Mouse (Mus musculus): ENCODE results near the gene Dcp1a.

The Dcp1a gene

GRCm38 (mm10) chr14:30479361-30479948 is at the start of gene Dcp1a:
TSS of gene Dcp1a (plus strand) at chr14:30479535.
- DNase-seq (ENCODE audit: low spot score) = peak; percentile 96

DNA sequence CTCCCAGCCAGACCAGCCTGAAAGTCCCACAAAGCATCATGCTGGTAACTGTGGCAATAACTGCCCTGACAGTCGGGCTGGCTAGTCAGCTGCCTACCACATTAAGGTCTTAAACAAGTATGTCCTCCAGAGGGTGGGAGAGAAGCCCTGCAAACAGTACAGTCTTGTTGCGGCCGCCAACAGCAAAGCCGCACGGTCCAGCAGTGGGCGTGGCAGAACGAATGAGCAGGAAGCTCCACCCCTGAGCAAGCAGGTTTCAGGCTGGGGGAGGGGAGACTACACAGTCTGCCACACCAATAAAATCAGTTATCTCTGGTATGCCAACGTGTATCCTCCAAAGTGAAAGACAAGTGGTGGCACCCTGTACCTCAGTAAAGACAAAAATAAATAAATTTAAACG is 49.7 kb upstream of the Dcp1a start:
- no peak for DNase-seq (ENCODE audit: low spot score)

- DNase-seq (ENCODE audit: low spot score) = no peak
Measured at GRCm38 (mm10) chr14:30430026-30430425, 49.3 kb upstream of the Dcp1a start.

GRCm38 (mm10) chr14:30430446-30430845 is 48.9 kb upstream of the Dcp1a start:
- DNase-seq (ENCODE audit: low spot score) = no peak

- no peak for DNase-seq (ENCODE audit: low spot score)
Measured at GRCm38 (mm10) chr14:30435316-30435715, 44.0 kb upstream of the Dcp1a start.

DNA sequence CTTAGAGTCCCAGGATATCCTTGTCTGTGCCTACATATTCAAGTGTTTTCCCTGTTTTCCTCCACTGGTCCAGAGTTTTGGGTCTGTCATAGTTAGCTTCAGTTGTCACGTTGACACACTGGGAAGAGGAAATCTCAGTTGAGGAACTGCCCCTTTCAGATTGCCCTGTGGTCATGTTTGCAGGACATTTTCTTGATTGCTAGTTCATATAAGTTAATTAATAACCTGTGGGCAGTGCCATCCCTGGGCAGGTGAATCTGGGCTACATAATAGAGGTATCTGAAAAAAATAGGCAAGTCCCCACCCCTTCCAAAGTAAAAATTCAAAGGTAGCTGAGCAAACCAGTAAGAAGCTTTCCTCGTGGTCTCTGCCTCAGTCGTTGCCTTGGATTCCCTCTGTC is 39.4 kb upstream of the Dcp1a start:
- no peak for DNase-seq (ENCODE audit: low spot score)

DNA sequence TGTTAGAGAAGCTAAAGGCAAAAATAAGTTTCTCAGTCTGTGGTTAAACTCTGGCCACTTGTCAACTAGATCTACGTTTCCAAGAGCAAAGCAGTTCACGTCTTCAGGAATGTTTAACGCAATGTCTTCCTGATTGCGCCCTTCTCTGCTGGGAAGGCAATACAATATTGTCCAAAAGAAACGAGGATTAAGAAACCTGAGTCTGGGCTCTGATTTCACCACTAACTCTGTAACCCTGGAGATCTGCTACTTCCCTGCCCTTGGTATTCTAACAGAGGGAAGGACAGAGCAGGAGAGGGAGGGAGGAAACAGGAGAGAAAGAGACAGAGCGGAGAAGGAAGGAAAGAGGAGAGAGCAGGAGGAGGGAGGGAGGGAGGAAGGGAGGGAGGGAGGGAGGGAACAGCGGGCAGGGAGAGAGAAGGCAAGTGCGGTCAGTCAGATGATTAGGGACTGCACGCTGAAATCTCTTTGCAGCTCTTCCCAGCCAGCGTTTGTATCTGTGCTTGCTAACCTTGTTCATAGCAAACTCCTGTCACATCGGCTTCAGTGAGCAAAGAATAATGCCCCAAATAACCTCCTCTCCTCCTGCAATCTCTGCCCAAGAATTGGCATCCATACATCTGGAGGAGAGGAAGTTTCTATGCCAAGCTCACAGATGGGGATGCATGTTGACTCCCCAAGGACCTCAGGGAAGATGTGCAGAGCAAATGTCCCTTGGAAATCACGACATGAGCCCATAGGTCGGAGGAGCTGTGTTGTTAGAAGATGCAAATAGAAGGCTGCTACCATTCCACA is 23.3 kb upstream of the Dcp1a start:
- no peak for DNase-seq (ENCODE audit: low spot score)

DNA sequence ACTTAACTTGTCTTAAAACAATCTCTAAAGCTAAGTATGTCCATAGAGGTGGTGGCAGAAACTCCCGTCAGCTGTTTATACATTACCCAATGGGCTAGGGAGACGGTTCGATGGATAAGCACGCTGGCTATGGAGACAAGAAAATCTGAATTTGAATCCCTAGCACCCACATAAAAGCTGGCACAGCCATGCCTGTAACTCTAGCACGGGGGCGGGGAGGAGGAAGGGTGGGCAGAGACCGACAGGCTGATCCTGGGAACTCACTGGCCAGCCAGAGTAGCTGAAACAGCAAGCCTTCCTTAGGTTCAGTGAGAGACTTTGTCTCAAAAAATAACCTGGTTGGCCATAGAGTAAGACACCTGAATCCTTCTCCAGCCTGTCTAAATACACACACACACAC is 21.9 kb upstream of the Dcp1a start:
- DNase-seq (ENCODE audit: low spot score) = peak; percentile 18

- DNase-seq (ENCODE audit: low spot score) = peak; percentile 36
Measured at GRCm38 (mm10) chr14:30457897-30458296, 21.4 kb upstream of the Dcp1a start.

DNA sequence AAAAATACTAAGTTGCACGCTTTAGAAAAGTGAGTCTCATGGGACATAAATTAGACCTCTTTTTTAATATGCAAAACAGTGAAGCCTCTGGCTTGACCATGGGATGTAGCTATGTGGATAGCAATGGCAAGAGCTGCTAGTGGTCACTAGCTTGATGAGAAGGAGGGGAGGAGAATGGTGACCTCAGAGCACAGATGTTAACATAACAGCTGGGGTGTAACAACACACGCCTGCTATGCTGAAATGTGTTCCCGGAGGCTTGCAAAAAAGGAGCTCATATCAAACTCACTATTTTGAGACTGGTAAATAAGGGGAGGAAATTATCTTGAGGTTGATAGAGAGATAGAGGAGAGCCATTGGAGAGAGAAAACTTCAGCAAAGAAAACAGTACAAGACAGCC is 20.5 kb upstream of the Dcp1a start:
- DNase-seq (ENCODE audit: low spot score) = no peak

GRCm38 (mm10) chr14:30459891-30460523 is 19.3 kb upstream of the Dcp1a start:
- DNase-seq (ENCODE audit: low spot score) = peak; percentile 82

- DNase-seq (ENCODE audit: low spot score) = no peak
Measured at GRCm38 (mm10) chr14:30463312-30463711, 16.0 kb upstream of the Dcp1a start.

- no peak for DNase-seq (ENCODE audit: low spot score)
Measured at GRCm38 (mm10) chr14:30473605-30474004, 5.7 kb upstream of the Dcp1a start.

- no peak for DNase-seq (ENCODE audit: low spot score)
Measured at GRCm38 (mm10) chr14:30474416-30474815, 4.9 kb upstream of the Dcp1a start.

DNA sequence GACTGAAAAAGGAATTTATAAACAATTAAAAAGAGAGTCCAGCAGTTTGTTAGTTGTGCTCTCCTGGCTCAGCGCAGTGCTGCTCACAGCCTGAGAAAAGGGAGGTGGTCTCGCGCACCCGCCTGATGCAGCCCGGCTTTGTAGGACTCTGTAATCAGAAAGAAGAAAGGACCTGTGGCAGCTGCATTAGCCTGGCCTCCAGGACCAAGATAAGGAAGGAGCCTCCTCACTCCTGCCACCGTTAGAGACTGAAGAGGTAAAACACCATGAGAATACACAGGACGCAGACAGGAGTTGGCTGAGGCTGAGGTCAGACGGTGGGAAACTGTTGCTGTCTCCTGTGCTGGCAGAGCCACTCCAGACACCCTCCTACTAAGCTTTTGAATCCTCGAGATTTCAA is 12.0 kb downstream of the Dcp1a start, which contains the start of gene Cacna1d:
Cacna1d (minus strand) TSS at position 114 of the 400 bp plus-strand sequence.
- DNase-seq (ENCODE audit: low spot score) = no peak

GRCm38 (mm10) chr14:30493276-30493675 is 13.9 kb downstream of the Dcp1a start:
- DNase-seq (ENCODE audit: low spot score) = no peak

- no peak for DNase-seq (ENCODE audit: low spot score)
Measured at GRCm38 (mm10) chr14:30494998-30495397, 15.7 kb downstream of the Dcp1a start.

GRCm38 (mm10) chr14:30498202-30498601 is 18.9 kb downstream of the Dcp1a start:
- DNase-seq (ENCODE audit: low spot score) = no peak

- DNase-seq (ENCODE audit: low spot score) = no peak
Measured at GRCm38 (mm10) chr14:30504990-30505389, 25.7 kb downstream of the Dcp1a start.

DNA sequence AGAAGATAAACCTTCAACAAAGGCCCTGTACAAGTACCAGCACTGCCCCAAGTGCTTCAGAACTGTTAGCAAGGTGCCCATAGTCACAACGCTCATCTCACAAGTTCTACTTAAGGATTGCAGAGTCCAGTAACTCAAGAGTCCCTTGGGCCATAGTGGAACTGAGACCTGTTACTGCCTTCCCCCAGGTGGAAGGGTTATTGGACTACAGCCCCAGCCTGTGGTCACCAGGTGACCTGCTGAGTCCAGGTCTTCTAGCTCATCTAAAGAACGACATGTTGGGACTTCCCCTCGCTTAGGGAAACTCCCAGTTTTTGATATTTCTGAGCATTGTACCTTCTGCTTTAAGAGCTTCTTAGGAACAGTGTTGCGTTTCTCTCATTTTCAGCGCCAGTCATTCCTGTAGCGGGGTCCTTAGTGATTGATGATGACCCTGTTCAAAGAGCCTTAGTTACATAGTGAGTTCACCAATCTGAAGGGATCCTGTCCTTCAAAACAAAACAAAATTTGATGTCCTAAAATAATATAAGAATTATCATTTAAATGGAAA is 31.0 kb downstream of the Dcp1a start:
- no peak for DNase-seq (ENCODE audit: low spot score)

DNA sequence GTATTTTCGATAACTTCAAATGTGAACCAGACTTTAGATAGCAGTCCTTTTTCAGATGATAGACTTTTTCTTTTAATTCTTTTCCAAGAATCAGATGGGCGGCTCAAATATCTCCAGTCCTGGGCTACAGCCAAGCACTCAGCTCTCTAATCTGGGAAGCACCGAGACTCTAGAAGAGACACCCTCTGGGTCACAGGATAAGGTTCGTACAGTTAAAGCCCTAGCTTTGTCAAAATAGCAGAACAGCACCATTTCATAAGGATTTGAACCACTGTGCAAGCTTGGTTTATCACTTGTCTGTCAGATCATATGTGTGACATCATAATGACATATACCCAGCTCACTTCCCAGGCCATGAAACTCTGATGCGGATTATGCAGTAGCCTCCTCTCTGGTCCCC is 33.6 kb downstream of the Dcp1a start:
- DNase-seq (ENCODE audit: low spot score) = no peak

GRCm38 (mm10) chr14:30515931-30516723 is 36.8 kb downstream of the Dcp1a start:
- peak; percentile 53 for DNase-seq (ENCODE audit: low spot score)
